Mouse (Mus musculus) B cell, adult (primary cell): ENCODE data around the gene Zfand2a. TPM values are rescaled to one million over a fixed set of nuclear protein-coding genes. Genes with fewer than 3 reads are reported as not detected.

Experiments
- total RNA-seq: library from RNA; stranded (reverse); gene quantifications from 4 replicates; pipeline ENCODE4 v1.2.4, GENCODE M21; 2023; ENCODE audit not compliant: inconsistent age

The Zfand2a gene
- total RNA-seq = 36.4 to 47.5 TPM (median 36.9 TPM) in 4 replicates

DNA sequence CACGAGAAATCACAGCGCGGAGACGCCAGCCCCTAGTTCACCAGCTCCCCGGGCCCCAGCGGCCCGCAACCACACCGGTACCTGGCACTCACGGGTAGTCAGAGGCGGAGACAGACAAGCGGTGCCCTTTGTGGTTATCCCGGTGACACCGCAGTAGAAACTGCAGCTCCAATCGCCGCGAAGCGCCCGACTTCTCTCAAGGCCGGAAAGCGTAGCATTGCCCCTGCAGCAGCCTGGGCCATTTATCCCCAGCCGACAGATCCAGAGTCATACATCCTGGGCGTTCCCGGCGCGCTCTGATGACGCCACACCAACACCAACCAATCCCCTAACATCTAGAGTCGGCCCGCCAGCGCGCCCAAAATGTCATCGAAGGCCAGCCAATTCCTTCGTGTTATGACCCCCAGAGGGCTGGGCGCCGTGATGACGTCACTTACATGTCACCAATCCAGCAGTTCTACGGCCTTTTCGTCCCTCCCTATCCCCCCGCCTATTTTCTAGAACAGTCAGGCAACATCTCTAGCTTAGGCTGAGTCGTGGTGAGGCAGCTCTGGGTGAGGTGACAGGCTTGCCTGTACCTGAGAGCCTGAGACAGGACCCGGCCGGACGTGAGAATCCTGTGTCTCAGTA, at the start of gene Zfand2a:
Zfand2a (minus strand) TSS at position 365 of the 630 bp plus-strand sequence.

DNA sequence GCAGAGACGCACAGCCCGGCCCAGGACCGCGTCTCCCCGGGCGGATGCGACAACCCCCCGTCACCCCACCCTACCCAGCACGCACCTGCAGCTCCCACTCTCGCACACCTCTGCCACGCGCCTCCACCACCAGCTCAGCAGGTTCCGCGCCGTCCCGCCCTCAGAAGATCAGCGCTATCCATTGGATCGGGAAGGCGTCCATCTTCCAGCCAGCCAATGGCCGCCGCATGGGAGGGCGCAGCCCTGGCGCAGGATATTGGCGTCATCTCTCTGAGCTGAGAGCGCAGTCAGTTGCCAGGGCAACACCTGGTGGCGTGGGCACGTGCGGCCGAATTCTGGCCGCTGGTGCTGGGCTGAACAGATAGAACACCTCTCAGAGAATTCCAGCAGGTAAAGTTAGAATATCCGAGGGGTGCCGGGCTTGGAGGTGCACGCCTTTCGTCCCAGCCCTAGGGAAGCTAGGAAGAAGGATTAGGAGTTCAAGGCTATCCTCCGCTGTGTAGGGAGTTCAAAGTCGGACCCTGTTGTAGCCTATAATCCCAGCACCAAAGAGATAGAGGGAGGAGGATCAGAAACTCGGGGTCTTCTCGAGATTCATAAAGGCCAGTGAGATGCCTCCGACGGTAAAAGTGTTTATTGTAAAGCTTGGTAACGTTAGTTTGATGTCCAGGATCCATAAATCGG, 23.8 kb downstream of the Zfand2a start, which contains the start of gene 3110082I17Rik:
3110082I17Rik (minus strand) TSS at position 144 of the 684 bp plus-strand sequence.

DNA sequence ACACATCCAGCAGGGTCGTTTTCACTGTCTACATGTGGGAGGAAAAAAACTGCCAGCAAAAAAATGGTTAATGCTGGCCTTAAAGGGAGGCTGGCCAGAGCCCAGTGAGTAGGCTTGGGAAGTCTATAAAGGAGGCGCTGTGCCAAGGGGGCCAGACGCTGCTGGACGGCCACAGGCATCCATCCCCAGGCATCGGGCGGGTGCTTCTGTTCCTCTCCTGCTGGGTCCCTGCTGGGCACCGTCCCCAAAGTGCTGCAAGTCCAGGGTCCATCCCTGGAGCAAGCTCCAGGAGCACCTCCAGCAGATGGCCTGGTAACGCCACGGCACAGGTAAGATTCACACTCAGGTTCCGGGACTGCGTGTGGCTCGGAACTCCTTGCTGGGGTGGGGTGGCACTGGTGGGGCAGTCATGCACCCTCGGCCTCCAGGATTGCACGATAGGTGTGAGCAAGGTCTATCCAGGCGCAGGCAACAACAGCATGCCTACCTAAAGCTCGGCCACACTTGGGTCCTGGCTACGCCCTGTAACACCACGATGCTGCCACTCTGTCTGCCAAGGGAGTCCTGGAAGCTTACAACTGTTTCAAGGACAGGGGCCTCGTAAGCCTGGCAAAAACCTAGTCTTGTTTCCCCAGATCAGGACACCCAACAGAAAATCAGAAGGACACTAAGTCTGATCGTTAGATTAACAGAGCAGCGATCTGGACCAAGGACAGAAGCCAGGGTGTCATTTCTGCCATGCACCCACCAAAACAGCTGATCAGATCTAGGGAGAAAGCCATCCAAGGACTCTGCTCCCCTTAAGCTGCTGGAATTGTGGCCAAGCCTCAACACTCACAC, 61.1 kb downstream of the Zfand2a start, which contains the start of gene Gper1:
Gper1 (plus strand) TSS at position 126 of the 840 bp plus-strand sequence.

Other genes with a start within 250 kb of the Zfand2a start
- gene Get4, start 232.2 kb downstream of the Zfand2a start, total RNA-seq = 32.3 to 44.8 TPM (median 40.2 TPM) in 4 replicates
- 24.3 to 28.1 TPM (median 26.1 TPM) in 4 replicates for gene Adap1, start 158.9 kb downstream of the Zfand2a start, total RNA-seq
- gene Cox19, start 133.1 kb downstream of the Zfand2a start, total RNA-seq = 21.7 to 27.7 TPM (median 24.6 TPM) in 4 replicates
- gene Cyp2w1, start 131.9 kb downstream of the Zfand2a start, total RNA-seq = not detected in 4 replicates
- 11.2 to 13.6 TPM (median 13.3 TPM) in 4 replicates for gene Gpr146, start 106.9 kb downstream of the Zfand2a start, total RNA-seq
- gene C130050O18Rik, start 79.3 kb downstream of the Zfand2a start, total RNA-seq = 0.32 to 0.69 TPM (median 0.37 TPM) in 4 replicates
- not detected in 4 replicates for gene Gper1, start 61.4 kb downstream of the Zfand2a start, total RNA-seq
- 6.7 to 8.5 TPM (median 7.9 TPM) in 4 replicates for gene 3110082I17Rik, start 24.0 kb downstream of the Zfand2a start, total RNA-seq
- gene Uncx, start 58.9 kb upstream of the Zfand2a start, total RNA-seq = not detected in 4 replicates